Mouse (Mus musculus): ENCODE results near the gene Armt1. TPM values are rescaled to one million over a fixed set of nuclear protein-coding genes. Genes with fewer than 3 reads are reported as not detected.

Gene Armt1
- polyA plus RNA-seq (2012), result 5.1 and 5.7 TPM in 2 replicates

DNA sequence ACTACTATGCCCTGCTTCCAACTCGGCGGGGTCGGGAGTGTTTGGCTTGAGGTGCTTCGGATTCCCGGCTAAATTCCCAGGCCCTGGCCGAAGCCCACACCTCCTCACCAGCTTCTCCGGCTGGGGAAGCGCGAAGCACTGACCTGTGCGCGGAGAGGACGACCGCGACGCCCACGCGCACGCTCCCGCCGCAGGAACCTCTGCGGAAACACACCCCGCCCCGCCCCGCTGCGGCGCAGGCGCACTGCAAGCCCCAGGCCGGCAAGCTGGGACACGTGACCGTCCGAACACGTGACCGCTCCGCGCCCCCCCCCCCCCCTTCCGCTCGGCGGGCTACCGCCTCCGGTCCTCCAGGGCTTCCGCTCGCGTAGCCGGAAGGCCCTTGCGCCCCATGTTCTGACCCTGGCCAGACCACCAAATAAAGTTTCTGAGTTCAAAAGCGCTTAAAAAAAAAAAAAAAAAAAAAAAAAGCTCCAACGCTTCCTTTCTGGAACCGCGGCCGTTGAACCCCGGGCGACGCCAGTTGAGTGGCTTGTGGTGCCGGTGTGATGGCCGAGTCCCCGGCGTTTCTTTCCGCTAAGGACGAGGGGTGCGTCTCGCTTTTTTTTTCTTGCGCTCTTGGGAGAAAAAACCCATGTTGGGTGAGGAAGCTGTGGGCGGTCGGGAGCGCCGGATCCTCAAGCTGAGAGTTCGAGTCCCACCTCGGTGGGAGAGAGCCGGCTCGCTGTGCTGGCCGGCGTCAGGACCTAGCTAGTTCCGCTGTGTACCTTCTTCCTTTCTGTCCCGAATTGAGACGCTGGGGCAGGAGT lies at the start of gene Armt1, which contains the start of gene Rmnd1:
TSS of gene Armt1 (plus strand) at position 345 of the 809 bp plus-strand sequence.
TSS of gene Rmnd1 (minus strand) at position 266 of the 809 bp plus-strand sequence.

DNA sequence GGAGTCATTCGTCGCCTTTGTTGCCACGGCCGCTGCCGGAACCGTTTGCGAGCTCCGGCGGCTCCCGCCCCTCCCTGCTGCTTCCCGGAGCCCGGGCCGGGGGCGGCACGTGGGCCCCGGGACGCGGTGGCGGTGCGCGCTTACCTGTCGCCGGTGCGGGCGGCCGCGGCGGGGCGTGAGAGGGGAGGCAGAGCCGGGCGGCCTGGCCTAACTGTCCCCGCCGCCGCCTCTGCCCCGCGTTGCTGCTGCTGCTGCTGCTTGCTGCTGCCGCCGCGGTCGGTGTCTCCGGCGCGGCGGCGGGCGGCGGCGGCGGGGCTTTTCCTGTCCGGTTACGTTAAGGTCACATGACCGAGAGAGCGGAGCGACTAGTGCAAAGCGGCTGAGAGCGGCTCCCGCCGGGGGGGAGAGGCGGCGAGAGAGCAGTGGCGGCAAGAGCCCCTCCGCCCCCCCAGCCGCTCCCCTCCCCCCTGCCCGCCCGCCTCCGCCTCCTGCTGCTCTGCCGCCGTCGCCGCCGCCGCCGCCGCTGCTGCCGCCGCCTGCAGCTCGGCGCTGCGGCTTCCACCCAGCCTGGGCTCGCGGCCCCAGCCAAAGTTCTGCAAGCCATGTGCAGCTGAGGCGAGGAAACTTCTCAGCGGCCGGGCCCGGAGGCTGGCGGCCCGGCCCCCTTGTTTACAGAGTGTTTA lies 44.4 kb upstream of the Armt1 start, which contains the start of gene Zbtb2:
TSS of gene Zbtb2 (minus strand) at position 408 of the 683 bp plus-strand sequence.

GRCm38 (mm10) chr10:4482355-4482754 lies 50.1 kb downstream of the Armt1 start, which contains the start of gene Ccdc170:
Gene Ccdc170 (plus strand): TSS chr10:4482502.

Other genes starting within 250 kb of the Armt1 start
- gene Akap12, start 166.1 kb upstream of the Armt1 start, polyA plus RNA-seq (2012), result 0.88 and 1.6 TPM in 2 replicates
- gene Zbtb2, start 44.4 kb upstream of the Armt1 start, polyA plus RNA-seq (2012), result 16.6 and 21.1 TPM in 2 replicates
- gene Rmnd1, start 79 bp upstream of the Armt1 start, polyA plus RNA-seq (2012), result 15.4 and 19.0 TPM in 2 replicates
- gene Ccdc170, start 50.0 kb downstream of the Armt1 start, polyA plus RNA-seq (2012), result 0.04 and 0.51 TPM in 2 replicates
- 7.1 and 10.0 TPM in 2 replicates for gene Esr1, start 179.1 kb downstream of the Armt1 start, polyA plus RNA-seq (2012)

Measured in megakaryocyte-erythroid progenitor cell, adult 5 weeks (primary cell).